Comparison of ENCODE assay signal across 7 mouse cellular contexts in genomic region chrX:151046777-151047430, GRCm38 (mm10). TPM values are rescaled to one million over a fixed set of nuclear protein-coding genes. Genes with fewer than 3 reads are reported as not detected.
A peak's percentile ranks its signal among the peaks of the same experiment; 100 is the strongest.
DNase-seq lines count a peak whose midpoint lies in the region; ATAC-seq and TF ChIP-seq lines count a peak whose summit lies in the region.

No protein-coding gene starts in this region.

- H3K9me3 ChIP-seq in embryonic facial prominence, embryonic 11.5 days (replicated peaks; ENCODE audit: control insufficient read depth, low read length), result no peaks in the 10 kb centered on the region
- H3K9me3 ChIP-seq in limb, embryonic 11.5 days (ENCODE audit: control insufficient read depth, low read length), result no peaks in the 10 kb centered on the region
- H3K9me3 ChIP-seq in midbrain, embryonic 13.5 days, result no peaks in the 10 kb centered on the region

- H3K4me1 ChIP-seq in embryonic facial prominence, embryonic 11.5 days (ENCODE audit: control insufficient read depth, insufficient read depth, low read length), result no peaks in the 10 kb centered on the region
- no peaks in the 10 kb centered on the region; the same call in 1 of the 2 replicates for H3K4me1 ChIP-seq in heart, adult 2 months (ENCODE audit: control insufficient read depth, insufficient read depth, low read length)
- 0 out of 2 replicates have a peak, but pooled peaks cover 3% of the 10 kb centered on the region for H3K4me1 ChIP-seq in kidney, adult 2 months (ENCODE audit: control insufficient read depth, insufficient read depth, low read length)
- H3K4me1 ChIP-seq in limb, embryonic 11.5 days (ENCODE audit: control insufficient read depth, insufficient read depth, low read length), result 0 out of 2 replicates have a peak, but pooled peaks cover 2% of the 10 kb centered on the region
- H3K4me1 ChIP-seq in midbrain, embryonic 13.5 days (replicated peaks), result peaks cover 29% of the 10 kb centered on the region

- peak; percentile 86 for ATAC-seq in embryonic facial prominence, embryonic 11.5 days (replicated peaks; ENCODE audit: insufficient number of reproducible peaks, low FRiP score, low TSS enrichment, low read depth)
- peak; percentile 91 for ATAC-seq in limb, embryonic 11.5 days (ENCODE audit: insufficient number of reproducible peaks, low FRiP score, low TSS enrichment, low read depth)
- peak; percentile 92 for ATAC-seq in midbrain, embryonic 13.5 days

- intact Hi-C loops in heart, adult 2 months (cut with DNase I), result loop anchor here (5.0 kb wide), 2 partner anchors 50 to 80 kb away; partner anchors contain the start of gene Tsr2

- peak overlapping the region; percentile 84 for H3K27ac ChIP-seq in embryonic facial prominence, embryonic 11.5 days (replicated peaks; ENCODE audit: low read depth, low read length)
- peak overlapping the region; percentile 66 for H3K27ac ChIP-seq in heart, adult 2 months
- no peak overlapping the region for H3K27ac ChIP-seq in kidney, adult 2 months (ENCODE audit: insufficient read depth, low read depth, low read length)
- peak overlapping the region; percentile 83 for H3K27ac ChIP-seq in limb, embryonic 11.5 days (replicated peaks; ENCODE audit: low read depth, low read length)
- peak overlapping the region; percentile 93 for H3K27ac ChIP-seq in midbrain, embryonic 13.5 days

- DNase-seq in adrenal gland, postnatal 25 days, result peak; percentile 88
- peak; percentile 89 for DNase-seq in embryonic facial prominence, embryonic 11.5 days (ENCODE audit: low spot score)
- peak; percentile 85 to 88 for DNase-seq in heart, adult 2 months
- DNase-seq in kidney, adult 2 months, result peak; percentile 92
- DNase-seq in limb, embryonic 11.5 days (ENCODE audit: low spot score), result peak; percentile 87
- peak; percentile 10 to 56 for DNase-seq in spleen, postnatal 10 days (ENCODE audit: low spot score in 2 of 2)

- WGBS in embryonic facial prominence, embryonic 11.5 days, result 25% methylated on average over 39 of the region's 62 CpGs
- WGBS in heart, adult 2 months, result 21% methylated on average over 50 of the region's 62 CpGs
- under 1% methylated on average over 28 of the region's 62 CpGs for WGBS in kidney, adult 2 months
- WGBS in limb, embryonic 11.5 days, result 16% methylated on average over 42 of the region's 62 CpGs
- WGBS in midbrain, embryonic 13.5 days, result 31% methylated on average over 36 of the region's 62 CpGs

- H3K27me3 ChIP-seq in embryonic facial prominence, embryonic 11.5 days (ENCODE audit: control insufficient read depth, insufficient read depth, low read length), result no peaks in the 10 kb centered on the region
- no peaks in the 10 kb centered on the region for H3K27me3 ChIP-seq in heart, adult 2 months (ENCODE audit: control insufficient read depth, insufficient read depth, low read length)
- no peaks in the 10 kb centered on the region for H3K27me3 ChIP-seq in kidney, adult 2 months (replicated peaks; ENCODE audit: control insufficient read depth, insufficient read depth, low read length)
- no peaks in the 10 kb centered on the region for H3K27me3 ChIP-seq in limb, embryonic 11.5 days (ENCODE audit: control insufficient read depth, insufficient read depth, low read length)
- no peaks in the 10 kb centered on the region for H3K27me3 ChIP-seq in midbrain, embryonic 13.5 days

- no peak for TF ChIP-seq EP300 in heart, adult 2 months (IDR thresholded peaks at IDR 0.05; ENCODE audit: insufficient read depth, low read depth, low read length)

- no peaks in the 10 kb centered on the region for H3K36me3 ChIP-seq in embryonic facial prominence, embryonic 11.5 days (replicated peaks; ENCODE audit: control insufficient read depth, insufficient read depth, low read depth, low read length)
- H3K36me3 ChIP-seq in heart, adult 2 months (ENCODE audit: control insufficient read depth, insufficient read depth, low read length), result no peaks in the 10 kb centered on the region
- no peaks in the 10 kb centered on the region for H3K36me3 ChIP-seq in kidney, adult 2 months (ENCODE audit: control insufficient read depth, insufficient read depth, low read length)
- H3K36me3 ChIP-seq in limb, embryonic 11.5 days (ENCODE audit: control insufficient read depth, insufficient read depth, low read length), result no peaks in the 10 kb centered on the region
- no peaks in the 10 kb centered on the region for H3K36me3 ChIP-seq in midbrain, embryonic 13.5 days

- TF ChIP-seq POLR2A in heart, adult 2 months (IDR thresholded peaks at IDR 0.05; ENCODE audit: insufficient read depth, low read depth, low read length), result peak; percentile 58
- no peak for TF ChIP-seq POLR2A in kidney, adult 2 months (IDR thresholded peaks at IDR 0.05; ENCODE audit: low read depth, low read length)

- H3K4me2 ChIP-seq in embryonic facial prominence, embryonic 11.5 days (ENCODE audit: low read depth, low read length), result peak overlapping the region; percentile 62
- H3K4me2 ChIP-seq in limb, embryonic 11.5 days (ENCODE audit: low read depth, severe bottlenecking), result peak overlapping the region; percentile 62; the same call in 1 of the 2 replicates
- H3K4me2 ChIP-seq in midbrain, embryonic 13.5 days (replicated peaks), result peak overlapping the region; percentile 69

- TF ChIP-seq CTCF in heart, adult 2 months (IDR thresholded peaks at IDR 0.05), result no peak
- TF ChIP-seq CTCF in kidney, adult 2 months (conservative IDR thresholded peaks at IDR 0.05; ENCODE audit: insufficient read depth, insufficient read length, low read depth, low read length), result no peak

- peak overlapping the region; percentile 78 for H3K9ac ChIP-seq in embryonic facial prominence, embryonic 11.5 days (replicated peaks; ENCODE audit: low read length)
- H3K9ac ChIP-seq in heart, adult 2 months (ENCODE audit: low read depth, low read length), result peak overlapping the region; percentile 89
- peak overlapping the region; percentile 66 for H3K9ac ChIP-seq in limb, embryonic 11.5 days (ENCODE audit: low read length)
- peak overlapping the region; percentile 84 for H3K9ac ChIP-seq in midbrain, embryonic 13.5 days (replicated peaks)

- no peaks in the 10 kb centered on the region for H3K79me2 ChIP-seq in heart, adult 2 months (replicated peaks; ENCODE audit: control insufficient read depth, insufficient read depth, low read length)

- H3K4me3 ChIP-seq in embryonic facial prominence, embryonic 11.5 days (ENCODE audit: low read depth, low read length), result peak overlapping the region; percentile 61
- peak overlapping the region; percentile 62 for H3K4me3 ChIP-seq in heart, adult 2 months
- H3K4me3 ChIP-seq in kidney, adult 2 months (ENCODE audit: insufficient read depth, low read depth, low read length), result peak overlapping the region; percentile 85
- H3K4me3 ChIP-seq in limb, embryonic 11.5 days (ENCODE audit: low read depth, low read length), result peak overlapping the region; percentile 52
- peak overlapping the region; percentile 69 for H3K4me3 ChIP-seq in midbrain, embryonic 13.5 days (replicated peaks)

RNA-seq across cellular contexts. Expression of gene Fgd1, which starts 1.0 kb away (rescaled TPM):
- total RNA-seq in adrenal gland, postnatal 25 days (2021), result 24.6 and 35.0 TPM in 2 replicates
- polyA plus RNA-seq in embryonic facial prominence, embryonic 11.5 days (2014; fragmentation: Nextera tagmentation; extraction: Ambion mirVana), result 9.7 and 10.4 TPM in 2 replicates
- 10 to 100 TPM in 1 of 2 experiments, 1 to 10 TPM in 1; 8.4 to 10.3 TPM for total RNA-seq in heart, adult 2 months (2021)
- polyA plus RNA-seq in heart, adult 2 months (2012; rRNA removed), result 8.9 and 10.1 TPM in 2 replicates
- polyA plus RNA-seq in kidney, adult 2 months (2012; rRNA removed), result 9.9 and 10.3 TPM in 2 replicates
- 13.5 and 18.0 TPM in 2 replicates for polyA plus RNA-seq in limb, embryonic 11.5 days (2014; fragmentation: Nextera tagmentation; extraction: Ambion mirVana)
- polyA plus RNA-seq in midbrain, embryonic 13.5 days (2015; fragmentation: Nextera tagmentation; extraction: Ambion mirVana), result 11.6 and 13.0 TPM in 2 replicates

RNA-seq across cellular contexts. Expression of gene Gnl3l, which starts 29.8 kb away (rescaled TPM):
- total RNA-seq in adrenal gland, postnatal 25 days (2021), result 54.3 and 68.6 TPM in 2 replicates
- polyA plus RNA-seq in embryonic facial prominence, embryonic 11.5 days (2014; fragmentation: Nextera tagmentation; extraction: Ambion mirVana), result 31.8 and 35.3 TPM in 2 replicates
- 10 to 100 TPM; 36.8 to 38.9 TPM for total RNA-seq in heart, adult 2 months (2021)
- 10.8 and 17.1 TPM in 2 replicates for polyA plus RNA-seq in heart, adult 2 months (2012; rRNA removed)
- 12.0 and 14.3 TPM in 2 replicates for polyA plus RNA-seq in kidney, adult 2 months (2012; rRNA removed)
- 29.0 and 32.8 TPM in 2 replicates for polyA plus RNA-seq in limb, embryonic 11.5 days (2014; fragmentation: Nextera tagmentation; extraction: Ambion mirVana)
- polyA plus RNA-seq in midbrain, embryonic 13.5 days (2015; fragmentation: Nextera tagmentation; extraction: Ambion mirVana), result 74.1 and 80.0 TPM in 2 replicates

RNA-seq across cellular contexts. Expression of gene Tsr2, which starts 49.4 kb away (rescaled TPM):
- total RNA-seq in adrenal gland, postnatal 25 days (2021), result 29.3 and 33.9 TPM in 2 replicates
- polyA plus RNA-seq in embryonic facial prominence, embryonic 11.5 days (2014; fragmentation: Nextera tagmentation; extraction: Ambion mirVana), result 48.4 and 52.9 TPM in 2 replicates
- total RNA-seq in heart, adult 2 months (2021), result 10 to 100 TPM; 12.5 to 12.8 TPM
- polyA plus RNA-seq in heart, adult 2 months (2012; rRNA removed), result 4.9 and 9.3 TPM in 2 replicates
- 8.3 and 9.6 TPM in 2 replicates for polyA plus RNA-seq in kidney, adult 2 months (2012; rRNA removed)
- 45.2 and 57.2 TPM in 2 replicates for polyA plus RNA-seq in limb, embryonic 11.5 days (2014; fragmentation: Nextera tagmentation; extraction: Ambion mirVana)
- polyA plus RNA-seq in midbrain, embryonic 13.5 days (2015; fragmentation: Nextera tagmentation; extraction: Ambion mirVana), result 34.8 and 38.3 TPM in 2 replicates

Comparison
In these comparisons a context has a peak if more than half of its experiments do, and no peak if none do; other contexts are left out.
1. DNase-seq: peak in every context shown above with its lines; median percentile 92 in kidney, adult 2 months; 89 in embryonic facial prominence, embryonic 11.5 days; 88 in adrenal gland, postnatal 25 days; 87 in limb, embryonic 11.5 days; 86 in heart, adult 2 months; 33 in spleen, postnatal 10 days.